Comparison of ENCODE assay signal across 18 mouse cellular contexts in genomic region chr7:145045230-145045629, GRCm38 (mm10).
A peak's percentile ranks its signal among the peaks of the same experiment; 100 is the strongest.
DNase-seq lines count a peak whose midpoint lies in the region; ATAC-seq and TF ChIP-seq lines count a peak whose summit lies in the region.
"Had no signal": no experiment of that assay in that cellular context is flagged by ENCODE, and none has a peak within 500 bp of the region (broad histone marks: within the 10 kb centered on the region; RNA-seq: fewer than 3 reads in every experiment).

No protein-coding gene starts in this region.

- no peaks in the 10 kb centered on the region for H3K36me3 ChIP-seq in heart, postnatal 0 days (replicated peaks; ENCODE audit: control insufficient read depth, insufficient read depth, low read length)
- no peaks in the 10 kb centered on the region for H3K36me3 ChIP-seq in lung, postnatal 0 days (ENCODE audit: insufficient read depth, low read length)
- no peaks in the 10 kb centered on the region for H3K36me3 ChIP-seq in myocyte (ENCODE audit: control insufficient read depth, insufficient read depth)
- H3K36me3 ChIP-seq: hindbrain, embryonic 12.5 days; liver, embryonic 15.5 days; neural tube, embryonic 15.5 days had no signal

- CTCF ChIA-PET in Patski (lab: Charles Lee) = interaction anchor here (1.1 kb wide), 1 partner anchor 19 kb away, joined by 3 read pairs; no protein-coding TSS in a partner anchor

- no peak for TF ChIP-seq POLR2A in myocyte (IDR thresholded peaks at IDR 0.05; ENCODE audit: insufficient read length, low read depth)

- ATAC-seq in heart, postnatal 0 days (ENCODE audit: insufficient read depth, low read depth) = 0 out of 2 replicates have a peak, but pooled peaks have one; percentile 17
- ATAC-seq in lung, postnatal 0 days = peak; percentile 56
- ATAC-seq in Patski = peak; percentile 89
- ATAC-seq: forebrain, postnatal 0 days had no signal

- no peak overlapping the region for H3K9ac ChIP-seq in heart, postnatal 0 days (replicated peaks; ENCODE audit: low read depth, low read length)
- no peak overlapping the region for H3K9ac ChIP-seq in lung, postnatal 0 days (replicated peaks; ENCODE audit: low read depth)
- H3K9ac ChIP-seq: forebrain, postnatal 0 days; hindbrain, embryonic 12.5 days; liver, embryonic 15.5 days; neural tube, embryonic 15.5 days had no signal

- H3K4me3 ChIP-seq in heart, postnatal 0 days (ENCODE audit: low read depth, low read length) = no peak overlapping the region
- no peak overlapping the region for H3K4me3 ChIP-seq in lung, postnatal 0 days (ENCODE audit: low read depth, low read length)
- H3K4me3 ChIP-seq in myocyte = no peak overlapping the region
- H3K4me3 ChIP-seq: erythroblast, embryonic 14.5 days; gastrocnemius, adult 2 months; hindbrain, embryonic 12.5 days; liver, embryonic 15.5 days; neural tube, embryonic 15.5 days had no signal

- no peak for TF ChIP-seq CTCF in heart, postnatal 0 days (IDR thresholded peaks at IDR 0.05; ENCODE audit: low read depth)
- no peak for TF ChIP-seq CTCF in lung, postnatal 0 days (IDR thresholded peaks at IDR 0.05)
- no peak for TF ChIP-seq CTCF in Patski (IDR thresholded peaks at IDR 0.05)

- H3K4me2 ChIP-seq in heart, postnatal 0 days (ENCODE audit: low read depth, low read length) = no peak overlapping the region
- no peak overlapping the region for H3K4me2 ChIP-seq in lung, postnatal 0 days (replicated peaks; ENCODE audit: low read depth, low read length)
- peak overlapping the region; percentile 35 for H3K4me2 ChIP-seq in myocyte (ENCODE audit: low read depth)
- H3K4me2 ChIP-seq: hindbrain, embryonic 12.5 days; liver, embryonic 15.5 days; neural tube, embryonic 15.5 days had no signal

- in situ Hi-C loops in Patski (cut with MboI; ENCODE audit: low pct_unique_long_range_greater_than_20kb) = loop anchor here (5.0 kb wide), 1 partner anchor 103 kb away; no protein-coding TSS in a partner anchor

- no peaks in the 10 kb centered on the region for H3K79me2 ChIP-seq in myocyte (ENCODE audit: control insufficient read depth, insufficient read depth)

- no peak for TF ChIP-seq EP300 in heart, postnatal 0 days (IDR thresholded peaks at IDR 0.05; ENCODE audit: low read depth)
- TF ChIP-seq EP300 in lung, postnatal 0 days (IDR thresholded peaks at IDR 0.05) = peak; percentile 68

- H3ac ChIP-seq in myocyte (ENCODE audit: control insufficient read depth, insufficient read length) = no peak overlapping the region

- intact Hi-C loops in heart, postnatal 25 days (cut with DNase I) = no loop called here

- H3K27ac ChIP-seq in heart, postnatal 0 days (ENCODE audit: low read depth) = no peak overlapping the region
- H3K27ac ChIP-seq in lung, postnatal 0 days (ENCODE audit: low read length) = no peak overlapping the region
- H3K27ac ChIP-seq: gastrocnemius, adult 2 months; hindbrain, embryonic 12.5 days; liver, embryonic 15.5 days; neural tube, embryonic 15.5 days had no signal

- no peaks in the 10 kb centered on the region for H3K27me3 ChIP-seq in heart, postnatal 0 days (ENCODE audit: control insufficient read depth, insufficient read depth, low read length)
- no peaks in the 10 kb centered on the region for H3K27me3 ChIP-seq in lung, postnatal 0 days (replicated peaks; ENCODE audit: insufficient read depth, low read length)
- no peaks in the 10 kb centered on the region for H3K27me3 ChIP-seq in Patski
- no peaks in the 10 kb centered on the region for H3K27me3 ChIP-seq in myocyte (ENCODE audit: control insufficient read depth, insufficient read depth, insufficient read length)
- H3K27me3 ChIP-seq: hindbrain, embryonic 12.5 days; liver, embryonic 15.5 days; neural tube, embryonic 15.5 days had no signal

- 57% methylated on average over 1 of the region's 1 CpGs for WGBS in heart, postnatal 0 days
- 45% methylated on average over 1 of the region's 1 CpGs for WGBS in lung, postnatal 0 days

- H3K9me3 ChIP-seq in heart, postnatal 0 days (replicated peaks; ENCODE audit: control insufficient read depth, low read length) = no peaks in the 10 kb centered on the region
- no peaks in the 10 kb centered on the region for H3K9me3 ChIP-seq in lung, postnatal 0 days (ENCODE audit: low read length)
- H3K9me3 ChIP-seq: hindbrain, embryonic 12.5 days; liver, embryonic 15.5 days; neural tube, embryonic 15.5 days had no signal

- POLR2A ChIA-PET in Patski (lab: Charles Lee) = no interaction called here

- no peaks in the 10 kb centered on the region for H3K4me1 ChIP-seq in heart, postnatal 0 days (ENCODE audit: control insufficient read depth, insufficient read depth)
- peaks cover 10% of the 10 kb centered on the region; the same call in 1 of the 2 replicates for H3K4me1 ChIP-seq in lung, postnatal 0 days (ENCODE audit: insufficient read depth, low read depth, low read length)
- H3K4me1 ChIP-seq: neural tube, embryonic 15.5 days had no signal

- DNase-seq in heart, postnatal 0 days (ENCODE audit: low spot score) = no peak
- no peak for DNase-seq in heart, postnatal 25 days (ENCODE audit: low spot score)
- DNase-seq in lung, postnatal 0 days (ENCODE audit: low spot score) = peak; percentile 53
- DNase-seq in lung, postnatal 10 days = no peak
- DNase-seq in Patski (ENCODE audit: low read depth, low spot score) = peak; percentile 64
- DNase-seq in layer of hippocampus, postnatal 10 days (ENCODE audit: low spot score in 2 of 2) = no peak
- DNase-seq in cerebellum, adult 9-11 months = no peak
- DNase-seq: forebrain, postnatal 0 days; gastrocnemius, adult 2 months; heart, adult 11 months; kidney, postnatal 10 days; layer of hippocampus, adult 9-11 months; right cerebral cortex, postnatal 25 days had no signal

TF ChIP-seq in myocyte, 11 proteins besides CTCF, POLR2A, EP300 and RAD21:
- TF ChIP-seq TCF12 (IDR thresholded peaks at IDR 0.05; ENCODE audit: insufficient read depth, poor library complexity, severe bottlenecking) = no peak
- TF ChIP-seq MAX (IDR thresholded peaks at IDR 0.05; ENCODE audit: low read depth) = no peak
- TF ChIP-seq MYOD1 (IDR thresholded peaks at IDR 0.05; ENCODE audit: control insufficient read depth in 1 of 3, insufficient read length in 2 of 3, low read depth in 2 of 3) = peak in 2 of 3 experiments; percentile 79 to 85
- TF ChIP-seq SRF (IDR thresholded peaks at IDR 0.05; ENCODE audit: control insufficient read depth, insufficient read length, low read depth) = no peak
- TF ChIP-seq MYOG (IDR thresholded peaks at IDR 0.05; ENCODE audit: control insufficient read depth in 1 of 3, insufficient read depth in 1 of 3, insufficient read length in 2 of 3, low read depth in 2 of 3) = peak in 2 of 3 experiments; percentile 49 to 67
TF ChIP-seq in myocyte: peak in this region for 2.

Comparison
In these comparisons a context has a peak if more than half of its experiments do, and no peak if none do; other contexts are left out.
1. DNase-seq: peak in lung, postnatal 0 days (single experiment) and Patski (single experiment); none in heart, postnatal 0 days (single experiment), heart, postnatal 25 days (single experiment), lung, postnatal 10 days (single experiment), layer of hippocampus, postnatal 10 days (0 of 2) and cerebellum, adult 9-11 months (single experiment).
2. ATAC-seq: peak in every context shown above with its lines; median percentile 89 in Patski; 56 in lung, postnatal 0 days; 17 in heart, postnatal 0 days.